Mouse (Mus musculus) intestine, postnatal 0 days (tissue): Measurements from ENCODE around the gene Pitpnm2. TPM values are rescaled to one million over a fixed set of nuclear protein-coding genes. Genes with fewer than 3 reads are reported as not detected.

Experiments
- ATAC-seq: fragments of 200-750 bp; cut with Nextera tagmentation; 2 replicates; pipeline ENCODE4 v1.8.0; 2017; ENCODE audit warnings: mild to moderate bottlenecking, moderate TSS enrichment, moderate library complexity
- H3K27ac ChIP-seq: fragments of 300-500 bp; sonication (generic); 2 replicates; pipeline ENCODE4 v1.5.1; 2014; ENCODE audit warnings: mild to moderate bottlenecking, low read depth, low read length, moderate library complexity
- H3K27me3 ChIP-seq: fragments of 300-500 bp; sonication (generic); replicated peaks from 2 replicates; pipeline ENCODE4 v1.6.1; 2014; ENCODE audit warnings: low read length, mixed read lengths; ENCODE audit not compliant: control insufficient read depth, insufficient read depth
- H3K36me3 ChIP-seq: fragments of 300-500 bp; sonication (generic); 2 replicates; pipeline ENCODE4 v1.6.1; 2014; ENCODE audit warnings: mild to moderate bottlenecking, moderate library complexity; ENCODE audit not compliant: control insufficient read depth, insufficient read depth
- H3K4me1 ChIP-seq: fragments of 300-500 bp; sonication (generic); replicated peaks from 2 replicates; pipeline ENCODE4 v1.6.1; 2014; ENCODE audit warnings: antibody characterized with exemption, low read length, mixed read lengths; ENCODE audit not compliant: control insufficient read depth, insufficient read depth
- H3K4me2 ChIP-seq: fragments of 300-500 bp; sonication (generic); replicated peaks from 2 replicates; pipeline ENCODE4 v1.6.1; 2014; ENCODE audit warnings: low read depth, mild to moderate bottlenecking, moderate library complexity
- H3K4me3 ChIP-seq: fragments of 300-500 bp; sonication (generic); 2 replicates; pipeline ENCODE4 v1.5.1; 2014; ENCODE audit warnings: low read depth, low read length
- H3K9ac ChIP-seq: fragments of 300-500 bp; sonication (generic); 2 replicates; pipeline ENCODE4 v1.6.1; 2014; ENCODE audit warnings: mild to moderate bottlenecking, low read depth, low read length
- H3K9me3 ChIP-seq: fragments of 300-500 bp; sonication (generic); 2 replicates; pipeline ENCODE4 v1.6.1; 2016; ENCODE audit warnings: mixed run types; ENCODE audit not compliant: control insufficient read depth
- CTCF ChIP-seq: sonication (generic); IDR thresholded peaks from 2 replicates; pipeline ENCODE4 v1.5.1; 2016; ENCODE audit warnings: low read depth, mild to moderate bottlenecking, control low read depth, antibody characterized with exemption, moderate library complexity
- WGBS: fragments of 180-500 bp; shearing (Covaris S2); extraction: QIAGEN DNeasy Blood & Tissue Kit; methylation state at CpG from one replicate; pipeline ENCODE4 v1.1.7; 2014; 5-methylcytosine and 5-hydroxymethylcytosine counted together
- polyA plus RNA-seq: library from polyadenylated mRNA; unstranded; fragments of >200 nt; fragmentation: Nextera tagmentation; extraction: Ambion mirVana; gene quantifications from 2 replicates; pipeline ENCODE4 v1.2.1, GENCODE M21; 2015

The Pitpnm2 gene
- polyA plus RNA-seq, 1 experiment from 2014 or later = 1.5 TPM

DNA sequence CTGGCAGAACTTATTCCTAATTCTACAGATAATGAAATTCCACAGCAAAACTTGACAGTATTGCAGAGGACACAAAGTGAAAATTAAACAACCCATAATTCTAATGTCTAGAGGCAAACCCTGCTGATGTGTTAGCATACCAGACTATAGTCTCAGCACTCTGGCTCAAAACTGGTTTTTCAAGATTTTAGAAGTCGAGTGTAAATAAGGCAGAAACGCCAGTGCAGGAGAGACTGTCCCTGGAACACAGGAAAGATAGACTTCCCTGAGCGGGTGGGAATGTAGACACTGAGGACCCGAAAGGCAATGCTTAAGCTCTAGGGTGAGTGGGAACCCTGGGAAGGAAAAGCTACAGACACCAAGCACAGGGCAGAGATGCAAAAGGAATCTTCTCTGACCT, 12.5 kb upstream of the Pitpnm2 start:
- Histone ChIP-seq H3K27ac (no peak overlapping the region), H3K4me1 (no peaks in the 10 kb centered on the region), H3K9me3 (no peaks in the 10 kb centered on the region), H3K9ac (no peak overlapping the region), H3K4me2 (no peak overlapping the region), H3K36me3 (peaks cover 24% of the 10 kb centered on the region), H3K4me3 (no peak overlapping the region), H3K27me3 (no peaks in the 10 kb centered on the region)
- WGBS = 51% methylated on average over 4 of the region's 4 CpGs
- no peak for ATAC-seq
- no peak for TF ChIP-seq CTCF

DNA sequence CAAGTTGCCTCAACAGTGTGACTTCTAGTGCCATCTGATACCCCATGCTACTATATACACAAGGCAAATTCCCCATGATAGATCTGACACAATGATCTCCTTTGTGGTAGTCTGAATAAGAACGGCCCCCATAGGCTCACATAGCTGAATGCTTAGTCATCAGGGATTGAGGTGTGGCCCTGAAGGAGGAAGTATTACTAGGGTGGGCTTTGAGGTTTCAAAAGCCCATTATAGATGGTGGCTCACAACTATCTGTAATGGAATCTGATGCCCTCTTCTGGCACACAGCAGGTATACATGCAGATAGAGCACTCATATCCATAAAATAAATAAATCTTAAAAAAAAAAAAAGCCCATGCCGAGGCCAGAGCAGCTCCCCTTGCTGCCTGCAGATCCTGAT, 9.6 kb upstream of the Pitpnm2 start:
- no peak; the same call in 1 of the 2 replicates for ATAC-seq
- TF ChIP-seq CTCF = peak; percentile 46
- 49% methylated on average over 2 of the region's 2 CpGs for WGBS

DNA sequence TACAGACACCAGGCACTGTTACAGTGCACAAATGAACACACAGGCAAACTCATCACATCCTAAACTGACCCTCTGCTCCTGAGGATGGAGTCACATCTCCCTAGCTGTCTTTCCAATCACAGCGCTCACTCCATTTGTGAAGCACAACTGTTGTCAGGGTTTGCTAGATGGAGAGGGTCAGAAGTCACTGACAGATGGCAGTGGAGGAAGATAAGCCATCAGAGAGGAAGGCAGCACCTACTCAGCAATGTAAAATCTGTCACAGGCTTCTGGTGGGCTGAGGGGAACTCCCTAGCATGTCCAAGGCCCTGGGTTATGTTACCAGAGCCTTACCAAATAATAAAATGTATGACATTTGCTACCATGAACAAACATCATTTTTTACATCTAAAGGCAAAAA, 8.5 kb upstream of the Pitpnm2 start:
- peaks cover 34% of the 10 kb centered on the region for H3K36me3 ChIP-seq
- H3K4me2 ChIP-seq = no peak overlapping the region
- no peak for TF ChIP-seq CTCF
- no peak overlapping the region for H3K4me3 ChIP-seq
- no peaks in the 10 kb centered on the region for H3K9me3 ChIP-seq
- no peak overlapping the region for H3K27ac ChIP-seq
- no peak for ATAC-seq
- H3K9ac ChIP-seq = no peak overlapping the region
- no peaks in the 10 kb centered on the region for H3K27me3 ChIP-seq
- H3K4me1 ChIP-seq = no peaks in the 10 kb centered on the region
- 93% methylated on average over 1 of the region's 1 CpGs for WGBS

More for the DNA sequence above, 9.6 kb upstream of the Pitpnm2 start:
- no peak overlapping the region for H3K4me3 ChIP-seq
- no peak overlapping the region for H3K27ac ChIP-seq
- H3K4me2 ChIP-seq = no peak overlapping the region
- no peaks in the 10 kb centered on the region for H3K27me3 ChIP-seq
- H3K4me1 ChIP-seq = no peaks in the 10 kb centered on the region
- no peaks in the 10 kb centered on the region for H3K9me3 ChIP-seq
- no peak overlapping the region for H3K9ac ChIP-seq
- peaks cover 25% of the 10 kb centered on the region for H3K36me3 ChIP-seq

DNA sequence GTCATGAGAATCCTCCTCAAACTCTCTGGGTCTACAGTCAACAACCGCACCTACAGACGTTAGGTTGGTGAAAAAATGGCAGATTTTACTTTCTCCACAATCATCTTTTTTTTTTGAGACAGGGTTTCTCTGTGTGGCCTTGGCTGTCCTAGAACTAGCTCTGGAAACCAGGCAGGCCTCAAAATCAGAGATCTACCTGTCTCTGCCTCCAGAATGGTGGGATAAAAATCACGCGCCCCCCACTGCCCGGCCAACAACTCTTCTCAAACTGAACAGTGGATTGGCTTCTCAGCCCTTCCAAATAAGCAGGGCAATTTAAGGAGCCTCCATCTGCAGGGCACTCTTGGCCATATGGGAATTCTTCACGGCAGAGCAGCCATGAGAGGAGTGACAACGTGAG, 5.6 kb upstream of the Pitpnm2 start:
- no peak overlapping the region for H3K4me3 ChIP-seq
- 91% methylated on average over 7 of the region's 7 CpGs for WGBS
- H3K27me3 ChIP-seq = no peaks in the 10 kb centered on the region
- no peak overlapping the region for H3K4me2 ChIP-seq
- no peak overlapping the region for H3K9ac ChIP-seq
- ATAC-seq = no peak
- H3K27ac ChIP-seq = no peak overlapping the region
- H3K9me3 ChIP-seq = no peaks in the 10 kb centered on the region
- H3K36me3 ChIP-seq = peaks cover 34% of the 10 kb centered on the region
- no peak for TF ChIP-seq CTCF
- H3K4me1 ChIP-seq = no peaks in the 10 kb centered on the region

DNA sequence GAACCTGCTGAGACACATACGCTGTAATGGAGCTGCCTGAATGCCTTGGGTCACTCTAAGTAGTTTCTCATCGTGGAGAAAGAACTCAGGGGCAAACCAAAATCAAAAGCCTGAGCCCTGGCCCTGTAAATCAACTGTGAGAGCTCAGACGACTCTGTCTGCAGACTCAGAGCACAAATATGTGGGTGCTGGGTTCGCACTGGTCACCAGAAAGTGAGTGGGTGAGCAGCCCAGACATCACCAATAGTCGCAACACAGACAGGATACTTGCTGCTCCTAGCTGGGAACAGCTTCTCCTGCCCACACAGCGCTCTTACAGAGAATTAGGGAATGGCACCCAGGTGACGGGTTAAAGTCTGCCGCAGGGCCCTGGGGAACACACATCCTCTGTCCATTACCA, 4.0 kb upstream of the Pitpnm2 start:
- WGBS = 89% methylated on average over 8 of the region's 8 CpGs
- no peaks in the 10 kb centered on the region for H3K9me3 ChIP-seq

DNA sequence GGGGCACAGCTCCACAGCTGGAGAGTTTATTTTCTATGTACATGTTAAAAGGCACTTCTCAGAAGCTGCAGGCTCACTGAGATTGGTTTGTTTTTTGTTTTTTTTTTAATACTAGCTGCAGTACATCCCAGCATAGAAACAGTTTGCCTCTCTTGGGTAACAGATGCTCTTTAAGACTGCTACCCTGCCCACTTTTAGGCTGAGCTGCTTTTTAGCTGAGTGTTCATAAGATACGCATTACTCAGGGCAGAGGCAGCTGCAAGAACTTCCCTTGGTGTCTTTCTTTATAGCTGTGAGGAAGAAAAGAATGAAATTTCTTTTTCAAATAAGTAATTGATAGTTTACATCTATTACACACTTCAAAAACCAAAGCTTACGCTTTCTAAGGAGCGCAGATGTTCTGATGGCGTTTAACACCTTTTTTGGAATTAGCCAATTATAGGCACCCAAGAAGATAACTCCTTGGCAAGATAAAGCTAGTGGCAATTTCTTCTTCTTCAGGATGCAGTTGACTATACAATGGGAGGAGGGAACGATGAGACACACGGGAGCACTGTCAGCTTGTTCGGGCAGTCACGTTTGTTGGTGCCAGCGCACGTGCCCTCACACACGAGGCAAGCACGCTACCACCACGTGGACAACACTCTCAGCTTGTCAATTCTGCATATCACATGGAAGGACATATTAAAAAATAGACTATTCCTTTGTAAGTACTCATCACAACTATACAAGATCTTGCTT, 3.2 kb upstream of the Pitpnm2 start:
- Histone ChIP-seq H3K27me3 (no peaks in the 10 kb centered on the region), H3K9me3 (no peaks in the 10 kb centered on the region), H3K4me1 (no peaks in the 10 kb centered on the region), H3K9ac (no peak overlapping the region), H3K4me2 (no peak overlapping the region), H3K36me3 (peaks cover 17% of the 10 kb centered on the region), H3K4me3 (no peak overlapping the region), H3K27ac (no peak overlapping the region)
- ATAC-seq = no peak
- no peak for TF ChIP-seq CTCF
- WGBS = 95% methylated on average over 13 of the region's 13 CpGs

More for the DNA sequence above, 4.0 kb upstream of the Pitpnm2 start:
- H3K27me3 ChIP-seq = no peaks in the 10 kb centered on the region
- peaks cover 25% of the 10 kb centered on the region for H3K36me3 ChIP-seq
- no peak overlapping the region for H3K9ac ChIP-seq
- no peak overlapping the region for H3K4me3 ChIP-seq
- no peak overlapping the region for H3K27ac ChIP-seq
- no peak for TF ChIP-seq CTCF
- no peaks in the 10 kb centered on the region for H3K4me1 ChIP-seq
- no peak for ATAC-seq
- no peak overlapping the region for H3K4me2 ChIP-seq
